Comparison of ENCODE assay signal across 23 mouse cellular contexts in the genomic region with DNA sequence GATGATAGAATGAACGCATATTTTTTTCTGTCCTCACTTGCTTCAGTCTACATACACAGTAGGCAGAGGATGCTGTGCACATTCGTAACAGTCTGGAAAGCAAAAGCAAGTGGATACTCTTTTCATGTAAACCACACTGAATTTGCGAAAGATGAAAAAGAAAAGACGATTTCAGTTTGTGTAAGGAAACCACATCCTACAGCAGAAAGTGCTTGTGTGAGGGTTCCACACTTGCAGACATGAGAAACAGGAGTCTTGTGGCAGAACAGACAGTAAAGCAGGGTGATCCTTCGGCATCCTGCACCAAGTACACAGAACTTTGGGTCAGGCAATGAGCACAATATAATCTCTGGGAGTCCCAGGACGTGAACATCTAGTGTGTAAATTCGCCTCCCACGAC.
DNase-seq lines count a peak whose midpoint lies in the region; ATAC-seq lines count a peak whose summit lies in the region.
"Had no signal": no experiment of that assay in that cellular context is flagged by ENCODE, and none has a peak within 500 bp of the region (broad histone marks: within the 10 kb centered on the region; RNA-seq: fewer than 3 reads in every experiment).

No protein-coding gene starts in this region.

- H3K4me3 ChIP-seq in heart, embryonic 16.5 days (ENCODE audit: low read length): no peak overlapping the region
- H3K4me3 ChIP-seq in kidney, embryonic 14.5 days (ENCODE audit: low read length): no peak overlapping the region
- H3K4me3 ChIP-seq: embryonic facial prominence, embryonic 15.5 days; erythroblast, embryonic 14.5 days; forebrain, embryonic 10.5 days; heart, adult 2 months; heart, embryonic 12.5 days; hindbrain, embryonic 13.5 days had no signal

- 83% methylated on average over 8 of the region's 8 CpGs for WGBS in heart, embryonic 16.5 days
- WGBS in kidney, embryonic 14.5 days: 90% methylated on average over 8 of the region's 8 CpGs

- no peaks in the 10 kb centered on the region for H3K36me3 ChIP-seq in heart, embryonic 16.5 days (ENCODE audit: control insufficient read depth, insufficient read depth)
- H3K36me3 ChIP-seq in kidney, embryonic 14.5 days (ENCODE audit: control insufficient read depth, insufficient read depth, low read length): no peaks in the 10 kb centered on the region
- H3K36me3 ChIP-seq: embryonic facial prominence, embryonic 15.5 days; forebrain, embryonic 10.5 days; G1E; heart, embryonic 12.5 days; hindbrain, embryonic 13.5 days had no signal

- H3K4me1 ChIP-seq in heart, embryonic 16.5 days (ENCODE audit: control insufficient read depth, insufficient read depth, low read length): peaks cover 6% of the 10 kb centered on the region
- peaks cover 3% of the 10 kb centered on the region; the same call in 1 of the 2 replicates for H3K4me1 ChIP-seq in kidney, embryonic 14.5 days (ENCODE audit: control insufficient read depth, insufficient read depth, low read length)

- H3K9me3 ChIP-seq in heart, embryonic 16.5 days (replicated peaks; ENCODE audit: control insufficient read depth, low read length): no peaks in the 10 kb centered on the region
- H3K9me3 ChIP-seq in kidney, embryonic 14.5 days (ENCODE audit: control insufficient read depth, low read length): no peaks in the 10 kb centered on the region
- H3K9me3 ChIP-seq: embryonic facial prominence, embryonic 15.5 days; forebrain, embryonic 10.5 days; heart, embryonic 12.5 days; hindbrain, embryonic 13.5 days had no signal

- no peak overlapping the region for H3K9ac ChIP-seq in heart, embryonic 16.5 days (ENCODE audit: low read length)
- H3K9ac ChIP-seq in kidney, embryonic 14.5 days (ENCODE audit: low read depth, low read length): no peak overlapping the region
- H3K9ac ChIP-seq: embryonic facial prominence, embryonic 15.5 days; heart, embryonic 12.5 days; hindbrain, embryonic 13.5 days had no signal

- peak; percentile 53 for ATAC-seq in heart, embryonic 16.5 days (replicated peaks; ENCODE audit: extremely low read depth, insufficient read depth, low FRiP score)
- no peak for ATAC-seq in kidney, embryonic 14.5 days (ENCODE audit: low FRiP score, low TSS enrichment)
- ATAC-seq: forebrain, embryonic 14.5 days; hindbrain, postnatal 0 days had no signal

- H3K27me3 ChIP-seq in heart, embryonic 16.5 days (ENCODE audit: control insufficient read depth, insufficient read depth, low read length): no peaks in the 10 kb centered on the region
- no peaks in the 10 kb centered on the region; the same call in 1 of the 2 replicates for H3K27me3 ChIP-seq in kidney, embryonic 14.5 days (ENCODE audit: control insufficient read depth, insufficient read depth, low read length)
- H3K27me3 ChIP-seq: embryonic facial prominence, embryonic 15.5 days; heart, embryonic 12.5 days; hindbrain, embryonic 13.5 days had no signal

- DNase-seq in heart, adult 9 months (ENCODE audit: low spot score in 2 of 2): no peak
- DNase-seq in induced T-regulatory cell, adult 2 months (ENCODE audit: low read depth): peak; percentile 7
- DNase-seq in thymus, postnatal 0 days (ENCODE audit: low spot score): peak; percentile 90
- peak; percentile 26 to 30 for DNase-seq in thymus, postnatal 36 days
- DNase-seq in adrenal gland, postnatal 36 days: no peak
- no peak for DNase-seq in gastrocnemius, postnatal 10 days
- DNase-seq: adrenal gland, adult 8-10 months; cerebellum, adult 11 months; cerebellum, adult 8-10 months; cerebellum, postnatal 14 days; embryo, embryonic 11 days; heart, adult 2 months; heart, postnatal 10 days had no signal

- no peak overlapping the region for H3K4me2 ChIP-seq in heart, embryonic 16.5 days (ENCODE audit: low read depth, low read length)
- H3K4me2 ChIP-seq in kidney, embryonic 14.5 days (replicated peaks; ENCODE audit: low read depth, low read length): no peak overlapping the region
- H3K4me2 ChIP-seq: embryonic facial prominence, embryonic 15.5 days; heart, embryonic 12.5 days; hindbrain, embryonic 13.5 days had no signal

- peak overlapping the region; percentile 51; the same call in 1 of the 2 replicates for H3K27ac ChIP-seq in heart, embryonic 16.5 days (ENCODE audit: low read length)
- H3K27ac ChIP-seq in kidney, embryonic 14.5 days (ENCODE audit: low read depth, low read length): no peak overlapping the region
- H3K27ac ChIP-seq: embryonic facial prominence, embryonic 15.5 days; forebrain, embryonic 10.5 days; heart, adult 2 months; hindbrain, embryonic 13.5 days; hindbrain, postnatal 0 days had no signal

Comparison
In these comparisons a context has a peak if more than half of its experiments do, and no peak if none do; other contexts are left out.
1. DNase-seq: peak in induced T-regulatory cell, adult 2 months (single experiment), thymus, postnatal 0 days (single experiment) and thymus, postnatal 36 days (2 of 2); none in heart, adult 9 months (0 of 2), adrenal gland, postnatal 36 days (0 of 2) and gastrocnemius, postnatal 10 days (single experiment).